Mouse (Mus musculus) left cerebral cortex, postnatal 14 days (tissue): ENCODE data around the gene Clps. TPM values are rescaled to one million over a fixed set of nuclear protein-coding genes. Genes with fewer than 3 reads are reported as not detected.

Experiments used
- DNase-seq, 2 experiments: peaks; one replicate each; pipeline ENCODE4 v3.0.0; 2021 to 2022; ENCODE audit warnings: low spot score in 2 of 2, mixed read lengths in 1 of 2
- intact Hi-C: fragments of 180-260 bp; cut with DNase I; formaldehyde crosslinking; loops from one replicate; pipeline ENCODE4 v1.15.1; 2025
- long read RNA-seq, 2 experiments: library from polyadenylated mRNA; stranded (forward); transcript quantifications; one replicate each; pipeline ENCODE4 v2.0.0; 2021
- total RNA-seq, 2 experiments: library from RNA; stranded (reverse); gene quantifications; 2 replicates each; pipeline ENCODE4 v1.2.3; 2021

Gene Clps
- not detected for total RNA-seq
- long read RNA-seq, experiment 1, partial matches to known transcripts = 0 of 1 reads
- long read RNA-seq, experiment 1, other reads (novel, unspliced or antisense) = 1 of 1 reads
- long read RNA-seq, experiment 2 = 0 reads

DNA sequence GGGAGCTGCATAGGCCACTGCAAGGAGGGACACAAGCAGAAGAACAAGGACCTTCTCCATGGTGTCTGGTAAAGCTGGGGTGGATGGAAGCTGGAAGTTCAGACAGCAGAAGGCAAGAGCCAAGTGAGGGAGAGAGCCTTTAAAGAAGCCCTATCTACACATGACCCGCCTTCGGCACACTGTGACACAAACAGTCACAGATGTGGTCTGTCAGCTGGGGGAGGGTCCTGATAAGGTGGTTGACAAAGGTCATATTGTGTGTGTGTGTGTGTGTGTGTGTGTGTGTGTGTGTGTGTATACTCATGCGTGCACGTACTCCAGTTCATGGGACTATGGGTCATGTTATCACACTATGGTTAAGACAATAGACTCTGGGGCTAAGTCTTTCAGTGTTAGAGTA lies at the start of gene Clps:
Gene Clps (minus strand): TSS at position 169 of the 400 bp plus-strand sequence.
- intact Hi-C loops = no loop called here
- no peak for DNase-seq

DNA sequence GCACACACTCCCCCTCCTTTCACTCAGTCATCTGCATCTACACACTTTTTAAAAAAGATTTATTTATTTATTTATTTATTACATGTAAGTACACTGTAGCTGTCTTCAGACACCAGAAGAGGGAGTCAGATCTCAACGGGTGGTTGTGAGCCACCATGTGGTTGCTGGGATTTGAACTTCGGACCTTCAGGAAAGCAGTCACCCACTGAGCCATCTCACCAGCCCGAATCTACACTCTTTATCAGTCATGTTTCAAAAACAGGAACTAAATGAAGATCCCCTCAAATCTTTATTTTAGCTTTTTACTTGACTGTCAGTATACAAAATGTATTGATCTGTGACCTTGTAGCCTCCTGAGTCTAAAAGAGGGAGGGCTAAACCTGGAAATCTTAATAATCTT lies 49.0 kb upstream of the Clps start:
- DNase-seq = no peak
- intact Hi-C loops = no loop called here

DNA sequence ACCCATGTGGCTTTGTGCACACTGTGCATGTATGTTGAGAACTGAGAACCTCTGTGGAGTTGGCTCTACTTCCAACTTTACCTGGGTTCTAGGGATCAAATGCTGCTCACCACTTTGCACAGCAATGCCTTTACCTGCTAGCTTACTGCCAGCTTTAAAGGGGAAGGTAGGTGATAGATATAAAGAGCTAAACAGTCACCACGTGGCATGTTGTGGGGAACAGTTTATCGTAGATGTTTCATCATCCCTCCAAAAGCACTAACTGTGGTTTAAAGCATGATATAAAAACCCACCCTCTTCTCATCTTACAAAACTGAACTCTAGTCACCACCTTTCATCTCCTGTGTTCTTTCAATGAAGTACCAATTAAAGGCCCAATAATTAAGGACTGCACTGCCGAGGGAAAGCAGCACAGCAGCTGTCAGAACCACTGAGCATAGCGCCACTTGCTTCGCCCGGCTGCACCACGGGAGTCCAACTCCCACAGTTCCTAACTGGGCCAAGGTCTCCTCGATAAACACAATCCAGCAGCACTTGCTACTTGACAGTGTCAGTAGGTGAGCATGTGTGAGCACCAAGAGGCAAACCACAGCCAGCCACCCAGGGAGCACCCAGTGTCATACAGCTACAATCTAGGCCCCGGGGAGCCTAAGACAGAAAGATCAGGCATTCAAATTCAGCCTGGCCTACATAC lies 41.1 kb upstream of the Clps start:
- DNase-seq = no peak
- intact Hi-C loops = no loop called here

DNA sequence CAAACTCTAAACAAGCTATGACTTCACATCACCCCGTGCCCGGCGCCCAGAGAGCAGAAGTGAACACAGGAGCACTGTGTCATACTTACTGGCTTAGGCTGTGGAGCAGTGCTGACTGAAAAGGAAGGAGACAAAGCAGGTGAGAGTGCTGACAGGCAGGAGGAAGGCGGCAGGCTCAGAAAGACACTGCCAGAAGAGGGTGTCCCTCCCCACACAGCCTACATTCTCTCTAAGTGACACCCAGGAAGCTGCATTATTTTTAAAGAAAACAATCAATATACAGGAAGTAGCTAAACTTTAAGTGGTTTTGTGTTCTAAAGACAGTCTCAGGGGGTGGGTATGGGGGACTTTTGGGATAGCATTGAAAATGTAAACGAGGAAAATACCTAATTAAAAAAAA lies 40.2 kb upstream of the Clps start:
- intact Hi-C loops = no loop called here
- DNase-seq = no peak

DNA sequence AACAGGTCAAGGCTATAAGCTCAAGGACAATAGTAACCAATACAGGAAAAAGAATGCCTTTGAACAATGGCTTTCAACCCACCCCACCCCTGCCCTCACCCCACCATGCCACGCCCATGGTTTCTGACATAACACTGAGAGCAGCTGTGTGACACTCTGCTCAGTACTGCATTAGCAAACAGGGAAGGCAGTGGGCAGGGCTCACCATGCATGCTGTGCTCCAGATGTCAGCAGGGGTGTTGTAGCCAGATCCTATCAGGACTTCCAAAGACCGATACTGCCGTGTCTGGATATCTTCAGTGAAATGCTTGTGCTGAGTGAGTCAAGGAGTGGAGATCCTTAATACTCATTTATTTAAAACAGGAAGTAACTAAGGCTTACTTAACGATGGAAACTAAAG lies 33.4 kb upstream of the Clps start:
- intact Hi-C loops = no loop called here
- no peak for DNase-seq

DNA sequence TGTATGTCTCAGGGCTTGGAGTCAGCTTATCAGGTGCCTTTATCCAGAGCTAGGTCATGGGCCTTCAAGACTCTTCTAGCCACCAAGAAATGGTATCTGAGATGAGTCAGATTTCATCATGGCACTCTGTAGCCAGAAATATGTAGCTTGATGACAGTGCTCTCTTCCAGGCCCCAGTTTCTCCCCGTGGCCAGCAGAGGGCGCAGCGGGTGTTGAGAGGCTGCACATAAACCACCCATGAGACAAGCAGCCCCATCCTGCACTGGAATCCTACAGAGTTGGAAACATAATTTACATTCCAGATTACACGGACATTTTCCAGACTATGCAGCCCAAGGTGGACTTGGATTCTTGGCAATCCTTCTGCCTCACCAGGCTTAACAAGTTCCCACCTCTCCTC lies 32.4 kb upstream of the Clps start:
- DNase-seq = peak; percentile 80 to 87

DNA sequence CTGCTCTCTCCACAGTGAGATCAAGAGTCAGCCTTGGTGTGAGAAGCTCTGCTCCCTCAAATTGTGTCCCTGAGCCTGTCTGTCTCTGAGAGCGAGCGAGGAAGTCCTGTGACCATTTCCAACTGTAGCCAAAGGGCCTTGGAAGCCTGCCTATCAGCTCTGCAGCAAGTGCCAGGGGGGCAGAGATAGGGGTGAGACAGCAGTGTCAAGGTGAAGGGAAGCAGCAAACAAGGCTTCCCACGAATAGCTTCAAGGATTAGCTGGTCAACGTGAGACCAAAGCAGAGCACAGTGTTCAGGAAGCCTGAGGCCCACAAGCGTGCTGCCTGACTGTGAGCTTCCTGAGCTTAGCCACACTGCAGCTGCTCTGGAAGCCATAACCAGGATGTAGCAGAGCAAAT lies 30.9 kb upstream of the Clps start:
- DNase-seq = no peak
- intact Hi-C loops = no loop called here

More for the DNA sequence above, 32.4 kb upstream of the Clps start:
- intact Hi-C loops = no loop called here

DNA sequence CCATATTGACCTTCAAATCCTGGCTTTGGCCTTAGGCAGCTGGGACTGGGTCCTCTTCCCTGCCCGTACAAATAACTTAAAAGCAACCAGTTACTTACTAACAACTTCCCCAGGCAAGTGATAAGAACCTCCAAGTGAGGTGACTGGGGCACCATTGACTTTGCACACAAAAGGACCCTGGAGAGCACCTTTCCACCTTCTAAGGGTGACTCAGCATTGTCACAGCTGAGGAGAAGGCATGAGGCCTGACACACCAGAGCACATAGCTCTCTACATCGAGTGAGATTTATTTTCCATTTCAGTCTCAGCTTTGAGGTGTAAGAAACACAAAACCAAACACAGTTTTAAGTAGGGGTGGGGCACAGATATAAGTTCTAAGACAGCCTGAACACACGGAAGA lies 30.0 kb upstream of the Clps start:
- no peak for DNase-seq
- intact Hi-C loops = no loop called here

DNA sequence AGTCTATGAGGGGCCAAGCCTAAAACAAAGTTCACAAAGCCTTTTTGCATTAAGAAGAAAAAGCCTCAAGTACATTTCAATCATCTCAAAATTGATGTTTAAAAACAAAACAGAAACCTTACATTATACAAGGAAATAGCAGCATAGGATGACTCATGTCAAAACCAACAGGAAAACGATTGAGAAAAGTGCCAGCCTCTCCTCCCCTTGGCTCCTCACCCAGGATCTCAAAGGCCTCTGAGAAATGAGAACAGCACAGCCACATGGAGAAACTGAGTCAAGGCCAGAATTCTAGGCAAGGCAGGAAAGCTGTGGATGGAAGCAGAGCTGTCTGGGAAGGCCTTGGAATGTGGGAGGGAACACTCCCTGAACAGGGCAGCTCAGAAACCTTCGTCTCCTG lies 28.0 kb upstream of the Clps start:
- no peak for DNase-seq
- intact Hi-C loops = no loop called here

DNA sequence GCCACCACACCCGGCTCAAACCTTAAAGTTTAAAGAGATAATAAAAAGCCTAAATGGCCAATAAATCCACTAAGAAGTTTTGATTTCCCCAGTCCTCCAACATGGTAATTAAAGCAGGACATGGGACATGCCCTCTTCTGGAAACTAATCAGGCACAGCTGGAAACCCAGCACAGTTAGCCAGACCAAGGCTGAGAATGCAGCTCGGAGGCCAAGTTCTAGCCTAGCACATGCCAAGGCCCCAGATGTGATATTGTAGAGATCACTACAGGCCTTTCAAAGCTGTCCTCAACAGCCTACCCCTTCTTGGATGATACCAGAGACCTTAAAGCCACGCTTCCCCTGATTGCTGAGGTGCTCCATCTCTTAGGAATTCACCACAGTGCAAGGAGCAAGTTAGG lies 25.9 kb upstream of the Clps start:
- intact Hi-C loops = no loop called here
- DNase-seq = no peak

DNA sequence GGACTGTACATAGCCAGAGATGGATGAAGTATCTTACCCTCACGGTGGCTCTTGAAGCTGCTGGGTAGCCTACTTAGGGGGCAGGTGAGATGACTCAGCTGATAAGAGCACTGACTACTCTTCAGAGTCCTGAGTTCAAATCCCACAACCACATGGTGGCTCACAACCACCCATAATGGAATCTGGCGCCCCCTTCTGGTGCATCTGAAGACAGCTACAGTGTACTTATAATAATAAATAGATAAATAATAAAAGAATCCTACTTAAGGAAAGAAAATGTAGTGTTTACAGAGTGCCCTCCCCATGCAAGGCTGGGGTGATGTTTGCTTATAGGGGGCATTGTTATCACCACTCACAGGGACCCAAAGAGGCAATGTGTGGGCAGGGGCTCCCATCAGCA lies 20.5 kb upstream of the Clps start:
- intact Hi-C loops = no loop called here
- no peak for DNase-seq

DNA sequence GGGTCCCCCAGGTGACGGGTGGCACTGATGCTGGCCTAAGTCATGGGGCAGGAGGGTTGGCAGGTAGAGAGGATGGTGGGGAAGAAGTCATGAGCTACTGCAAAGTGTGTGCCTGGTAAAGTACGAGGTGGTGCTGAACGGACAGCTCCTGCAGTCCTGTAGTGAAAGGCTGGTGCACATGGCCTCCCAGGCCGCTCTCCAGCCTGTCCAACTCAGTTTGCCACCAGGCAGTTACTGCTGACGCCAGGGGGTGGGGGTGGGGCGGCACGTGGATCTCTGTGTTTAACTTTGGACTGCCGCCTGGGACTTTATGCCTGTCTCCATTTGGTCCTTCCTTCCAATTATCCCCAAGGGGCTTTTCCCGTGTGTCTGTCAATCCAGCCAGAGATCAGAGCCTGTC lies 19.8 kb upstream of the Clps start:
- intact Hi-C loops = no loop called here
- peak; percentile 42 to 43 for DNase-seq

DNA sequence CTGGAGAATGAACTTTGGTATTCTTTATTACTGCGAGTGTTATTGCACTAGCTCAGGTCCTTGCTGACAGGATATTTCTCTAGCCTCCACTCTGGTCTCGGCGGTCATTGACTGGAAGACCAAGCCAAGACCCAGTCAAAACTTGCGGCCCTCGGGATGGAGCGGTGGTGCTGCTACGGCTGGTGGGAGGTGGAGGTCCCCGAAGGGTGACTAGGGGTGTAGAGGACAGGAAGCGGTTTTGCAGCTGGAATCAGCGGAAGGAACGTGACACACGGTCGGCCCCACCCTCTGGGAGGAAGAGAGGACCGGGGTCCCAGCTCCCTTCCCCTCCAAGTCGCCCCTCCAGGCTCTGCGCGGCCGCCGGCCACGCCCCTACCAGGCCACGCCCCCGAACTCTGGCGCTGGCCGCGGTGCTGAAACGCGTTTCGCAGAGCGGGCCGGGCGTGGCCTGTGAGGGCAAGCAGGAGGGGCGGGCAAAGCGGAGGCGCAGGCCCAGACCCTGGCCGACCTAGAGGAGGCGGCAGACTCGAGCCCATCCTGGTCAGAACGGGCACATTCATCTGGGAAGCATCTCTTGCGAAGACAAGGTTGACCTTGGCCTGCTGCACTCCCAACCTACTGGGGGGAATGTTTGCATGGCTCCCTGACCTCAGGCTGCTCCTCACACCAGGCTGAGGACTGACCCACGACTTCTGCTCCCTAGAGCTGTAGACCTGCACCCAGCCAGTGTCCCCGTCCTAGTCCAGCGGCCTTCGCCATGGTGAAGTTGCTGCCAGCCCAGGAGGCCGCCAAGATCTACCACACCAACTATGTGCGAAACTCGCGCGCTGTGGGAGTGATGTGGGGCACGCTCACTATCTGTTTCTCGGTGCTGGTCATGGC lies 14.9 kb upstream of the Clps start, which contains the start of gene Lhfpl5:
Gene Lhfpl5 (plus strand): TSS at position 398 of the 882 bp plus-strand sequence.
- intact Hi-C loops = no loop called here

DNA sequence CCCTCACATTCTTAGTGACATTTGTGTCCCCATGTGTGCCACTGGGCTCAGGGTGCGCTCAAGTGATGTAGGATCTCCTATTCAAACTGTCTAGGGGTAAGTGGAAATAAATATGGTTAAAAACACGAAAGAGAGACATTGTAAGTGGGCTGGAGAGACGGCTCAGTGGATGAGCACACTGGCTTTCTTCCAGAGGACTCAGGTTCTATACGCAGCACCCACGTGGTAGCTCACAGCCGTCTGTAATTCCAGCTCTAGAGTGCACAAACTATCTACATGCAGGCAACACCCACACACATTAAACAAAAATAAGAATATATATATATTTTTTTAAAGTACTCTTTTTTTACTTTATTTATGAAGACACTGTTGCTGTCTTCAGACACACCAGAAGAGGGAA lies 12.4 kb upstream of the Clps start:
- peak in 1 of 2 experiments; percentile 46 for DNase-seq
- intact Hi-C loops = no loop called here

More for the DNA sequence above, 14.9 kb upstream of the Clps start, which contains the start of gene Lhfpl5:
- DNase-seq = no peak

DNA sequence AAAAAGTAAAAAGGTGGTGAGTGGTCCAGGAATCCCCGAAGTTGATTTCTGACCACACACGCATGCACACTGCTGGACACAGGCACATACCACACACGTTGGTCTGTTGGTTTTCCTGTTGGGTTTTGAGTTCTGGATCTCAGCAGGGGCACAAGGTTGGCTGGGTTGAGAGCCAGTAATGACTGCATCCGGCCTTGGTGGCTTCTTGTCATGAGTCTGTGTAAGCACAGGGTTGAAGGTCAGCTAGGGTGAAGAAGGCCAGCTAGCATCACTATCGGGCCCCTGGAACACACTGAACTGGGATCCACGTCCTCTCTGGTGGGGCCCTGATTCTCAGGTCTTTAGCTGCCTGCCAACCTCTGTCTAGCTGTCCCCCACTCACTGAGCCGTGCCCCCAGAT lies 12.0 kb upstream of the Clps start:
- intact Hi-C loops = no loop called here
- no peak for DNase-seq

DNA sequence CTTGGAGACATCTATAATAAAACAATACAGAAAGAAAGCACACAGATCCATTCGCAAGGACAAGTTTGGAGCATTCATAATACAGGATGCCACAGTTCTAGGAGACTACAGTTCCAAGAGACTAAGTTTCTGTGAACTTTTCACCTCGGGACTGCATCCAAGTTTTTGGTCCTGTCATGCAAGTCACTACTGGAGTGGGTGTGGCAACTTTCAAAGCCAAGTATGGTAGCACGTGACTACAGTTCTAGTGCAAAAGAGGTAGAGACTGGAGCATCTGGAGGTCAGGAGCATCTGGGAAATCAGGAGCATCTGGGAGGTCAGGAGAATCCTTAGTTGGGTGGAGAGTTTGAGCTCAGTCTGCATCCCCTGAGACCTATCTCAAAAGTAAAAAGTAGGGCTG lies 11.3 kb upstream of the Clps start:
- no peak for DNase-seq
- intact Hi-C loops = no loop called here

DNA sequence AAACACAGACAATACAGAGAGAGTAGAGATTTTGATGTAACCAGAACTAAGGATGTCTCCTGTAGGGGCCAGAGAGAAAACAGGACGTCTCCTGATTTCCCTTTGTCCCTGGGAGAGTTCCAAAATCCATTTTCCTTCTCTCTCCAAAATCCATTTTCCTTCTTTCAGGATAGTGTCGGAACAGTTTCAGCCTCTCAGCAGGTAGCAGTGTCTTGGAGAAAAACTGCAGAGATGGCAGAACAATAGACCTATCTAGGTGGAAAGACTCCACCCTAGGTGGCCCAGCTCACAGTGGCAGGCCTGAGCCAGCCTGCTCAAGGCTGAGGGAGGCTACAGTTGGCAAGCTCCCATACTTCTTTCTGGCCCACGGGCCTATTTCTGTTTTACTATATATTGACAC lies 7.0 kb upstream of the Clps start:
- no peak for DNase-seq
- intact Hi-C loops = no loop called here

DNA sequence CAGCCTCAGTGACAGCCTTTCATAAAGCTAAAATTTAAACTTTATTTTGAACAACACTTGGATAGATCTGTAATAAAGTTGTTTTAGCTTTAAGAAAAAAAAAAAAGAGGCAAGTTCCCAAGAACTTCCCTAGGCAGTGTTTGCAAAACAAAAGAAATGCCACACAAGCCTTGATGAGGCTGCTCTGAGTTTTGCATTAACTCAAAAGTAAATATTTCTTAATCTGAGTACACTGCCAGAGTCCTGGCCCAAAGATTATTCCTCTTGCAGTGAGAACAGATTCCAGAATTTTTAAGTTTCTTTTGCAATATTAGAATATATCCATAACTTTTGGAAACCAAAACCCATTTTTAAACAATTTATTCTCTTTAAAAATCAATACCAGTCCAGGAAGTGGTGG lies 4.6 kb upstream of the Clps start:
- DNase-seq = no peak

DNA sequence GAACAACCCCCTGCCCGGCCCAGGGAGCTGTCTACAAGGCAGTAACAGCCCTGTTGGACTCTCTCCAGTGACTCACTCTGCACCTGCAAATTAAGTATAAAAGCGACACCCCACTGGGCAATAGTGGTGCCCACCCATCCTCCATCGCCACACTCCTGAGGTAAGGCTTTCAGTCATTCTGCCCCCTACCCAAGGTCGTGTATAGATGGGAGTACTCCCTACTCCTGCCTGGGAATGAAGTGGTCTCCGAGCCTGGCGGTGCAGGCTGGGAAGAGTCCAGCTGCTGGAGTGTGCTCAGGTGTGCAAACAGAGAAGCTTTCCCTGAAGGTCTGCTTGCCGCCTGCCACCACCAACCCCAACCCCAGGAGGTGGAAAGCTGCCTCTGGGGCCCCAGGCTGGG lies 1.0 kb upstream of the Clps start:
- intact Hi-C loops = no loop called here
- DNase-seq = no peak

More for the DNA sequence above, 4.6 kb upstream of the Clps start:
- intact Hi-C loops = no loop called here

DNA sequence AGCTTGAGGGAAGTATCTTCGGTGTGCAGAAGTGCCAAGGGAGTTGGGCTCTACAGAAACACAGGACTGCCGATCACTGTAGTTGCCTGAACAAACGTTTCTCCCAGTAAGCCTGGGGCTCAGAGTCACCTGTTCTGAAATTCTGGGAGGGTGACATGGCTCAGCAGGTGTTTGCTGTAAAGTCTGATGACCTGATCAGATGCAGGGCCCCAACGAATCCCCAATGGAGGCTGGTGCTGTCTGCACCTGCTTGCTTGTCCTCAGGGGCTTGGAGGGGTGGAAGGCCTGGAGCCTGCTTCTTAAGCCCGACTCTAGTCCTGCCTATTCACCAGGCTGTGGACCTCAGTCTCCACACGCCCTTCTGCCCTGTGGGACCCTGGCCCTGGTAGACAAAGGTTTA lies 2.8 kb downstream of the Clps start:
- DNase-seq = no peak
- intact Hi-C loops = no loop called here
